Mouse (Mus musculus) central nervous system, embryonic 11.5 days (tissue): ENCODE data around the gene Ttc30b. TPM values are rescaled to one million over a fixed set of nuclear protein-coding genes. Genes with fewer than 3 reads are reported as not detected.

Source experiments
- polyA plus RNA-seq: library from polyadenylated mRNA; depleted of rRNA; stranded (reverse); fragments of >200 nt; gene quantifications from 2 replicates; pipeline ENCODE4 v1.2.3, GENCODE M21; 2012; rRNA removed

The Ttc30b gene
- polyA plus RNA-seq: 3.8 and 5.0 TPM in 2 replicates

DNA sequence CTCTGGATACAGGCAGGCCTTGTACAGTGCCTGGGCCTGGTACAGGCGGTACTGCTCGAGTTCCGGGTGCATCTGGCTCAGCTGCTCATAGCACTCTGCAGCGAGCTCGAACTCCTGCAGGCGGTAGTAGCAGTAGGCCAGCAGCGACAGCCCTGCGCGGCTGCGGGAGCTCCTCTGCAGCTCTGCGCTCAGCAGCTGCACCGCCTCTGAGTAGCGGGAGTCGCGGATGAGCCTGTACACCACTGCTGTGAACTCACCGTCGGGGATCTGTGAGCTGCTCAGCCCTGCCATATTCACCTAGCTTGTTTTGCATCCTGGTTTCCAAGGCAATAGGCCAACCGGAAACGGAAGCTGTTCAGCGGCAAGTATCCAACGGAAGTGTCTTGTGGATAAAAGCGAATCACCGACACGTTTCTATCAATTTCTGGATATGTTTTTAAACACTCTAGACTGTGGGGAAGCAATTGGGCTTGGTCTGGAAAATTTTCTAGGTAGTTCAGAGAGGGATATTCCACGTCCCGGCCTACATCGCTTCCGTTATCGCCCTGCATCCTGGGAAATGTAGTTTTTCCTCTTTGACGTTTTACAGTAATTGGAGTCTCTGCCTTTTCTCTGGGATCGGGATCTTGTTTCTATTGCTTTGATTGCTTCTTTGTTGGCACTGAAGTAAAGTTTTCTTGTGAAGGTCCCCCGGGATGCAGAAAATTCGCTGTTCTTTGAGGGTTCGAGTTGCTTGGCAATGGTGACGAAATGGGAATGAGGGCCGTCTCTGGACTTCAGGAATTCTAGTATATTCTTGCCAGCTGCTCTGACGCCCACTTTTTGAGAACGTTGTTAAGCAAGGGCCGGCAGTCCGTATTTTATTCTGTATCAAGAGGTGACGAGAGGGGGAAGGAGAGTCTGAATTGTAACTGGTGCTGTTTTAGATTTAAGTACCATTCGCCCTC lies at the start of gene Ttc30b:
TSS of gene Ttc30b (minus strand) at position 469 of the 947 bp plus-strand sequence.

DNA sequence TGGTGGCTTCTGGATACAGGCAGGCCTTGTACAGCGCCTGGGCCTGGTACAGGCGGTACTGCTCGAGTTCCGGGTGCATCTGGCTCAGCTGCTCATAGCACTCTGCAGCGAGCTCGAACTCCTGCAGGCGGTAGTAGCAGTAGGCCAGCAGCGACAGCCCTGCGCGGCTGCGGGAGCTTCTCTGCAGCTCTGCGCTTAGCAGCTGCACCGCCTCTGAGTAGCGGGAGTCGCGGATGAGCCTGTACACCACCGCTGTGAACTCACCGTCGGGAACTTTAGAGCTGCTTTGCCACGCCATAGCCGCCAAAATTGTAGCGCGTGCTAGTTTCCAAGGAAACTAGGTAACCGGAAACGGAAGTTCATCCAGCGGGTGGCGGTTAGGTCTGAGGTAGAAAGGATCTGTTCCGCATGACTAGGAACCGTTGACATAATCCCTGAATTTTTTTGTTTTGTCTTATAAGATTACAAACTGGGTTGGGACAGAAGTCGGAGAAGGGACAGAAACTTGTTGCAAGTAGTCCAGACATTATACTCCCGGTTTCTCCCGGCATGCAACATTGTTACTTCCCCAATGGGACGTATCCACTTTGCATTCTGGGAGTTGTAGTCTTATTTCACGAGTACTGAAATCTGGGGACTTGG lies 43.2 kb upstream of the Ttc30b start, which contains the start of gene Ttc30a1:
TSS of gene Ttc30a1 (minus strand) at position 528 of the 642 bp plus-strand sequence.

DNA sequence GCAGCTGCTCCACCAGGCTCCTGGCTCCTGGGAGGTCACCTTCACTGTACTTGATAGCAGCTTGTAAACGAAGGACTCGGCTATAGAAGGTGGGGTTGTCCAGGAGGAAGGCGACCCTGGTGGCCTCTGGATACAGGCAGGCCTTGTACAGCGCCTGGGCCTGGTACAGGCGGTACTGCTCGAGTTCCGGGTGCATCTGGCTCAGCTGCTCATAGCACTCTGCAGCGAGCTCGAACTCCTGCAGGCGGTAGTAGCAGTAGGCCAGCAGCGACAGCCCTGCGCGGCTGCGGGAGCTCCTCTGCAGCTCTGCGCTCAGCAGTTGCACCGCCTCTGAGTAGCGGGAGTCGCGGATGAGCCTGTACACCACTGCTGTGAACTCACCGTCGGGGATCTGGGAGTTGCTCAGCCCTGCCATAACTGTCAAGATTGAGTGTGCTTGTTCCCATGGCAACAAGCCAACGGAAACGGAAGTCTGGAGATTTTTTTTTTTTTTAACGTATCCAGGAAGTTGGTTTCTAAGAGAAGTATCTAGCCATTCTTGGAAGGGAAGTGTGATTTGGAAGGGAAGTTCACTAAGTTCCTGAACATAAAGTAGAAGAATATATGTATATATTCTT lies 39.5 kb upstream of the Ttc30b start, which contains the start of gene Ttc30a2:
TSS of gene Ttc30a2 (minus strand) at position 419 of the 617 bp plus-strand sequence.

Other genes starting within 250 kb of the Ttc30b start
- 14.8 and 22.9 TPM in 2 replicates for gene Nfe2l2, start 233.9 kb downstream of the Ttc30b start, polyA plus RNA-seq
- gene Agps, start 106.4 kb downstream of the Ttc30b start, polyA plus RNA-seq: 24.8 and 28.7 TPM in 2 replicates
- gene Ttc30a2, start 39.6 kb upstream of the Ttc30b start, polyA plus RNA-seq: 0.50 and 0.61 TPM in 2 replicates
- 6.8 and 9.5 TPM in 2 replicates for gene Ttc30a1, start 43.4 kb upstream of the Ttc30b start, polyA plus RNA-seq